Comparison of ENCODE assay signal across 11 mouse cellular contexts in the genomic region with DNA sequence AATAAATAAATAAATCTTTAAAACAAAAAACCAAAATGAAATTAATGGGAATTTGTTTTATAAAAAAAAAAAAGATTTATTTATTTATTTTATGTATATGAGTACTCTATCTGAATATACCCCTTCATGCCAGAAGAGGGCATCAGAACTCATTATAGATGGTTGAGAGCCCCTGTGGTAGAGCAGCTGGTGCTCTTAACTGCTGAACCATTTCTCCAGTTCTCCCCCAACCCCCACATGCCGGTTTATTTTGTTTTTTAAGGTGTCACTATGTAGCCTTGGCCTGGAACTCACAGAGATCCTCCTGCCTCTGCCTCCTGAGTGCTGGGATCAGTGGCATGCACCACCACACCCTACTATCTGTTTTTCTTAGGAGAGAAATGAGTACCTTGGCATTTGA. TPM values are rescaled to one million over a fixed set of nuclear protein-coding genes. Genes with fewer than 3 reads are reported as not detected.
DNase-seq lines count a peak whose midpoint lies in the region; ATAC-seq and TF ChIP-seq lines count a peak whose summit lies in the region.
"Had no signal": no experiment of that assay in that cellular context is flagged by ENCODE, and none has a peak within 500 bp of the region (broad histone marks: within the 10 kb centered on the region; RNA-seq: fewer than 3 reads in every experiment).

No protein-coding gene starts in this region.

- H3K4me3 ChIP-seq in forebrain, embryonic 14.5 days (ENCODE audit: low read depth, low read length): no peak overlapping the region
- H3K4me3 ChIP-seq in forebrain, embryonic 12.5 days (replicated peaks): no peak overlapping the region
- H3K4me3 ChIP-seq in lung, postnatal 0 days (ENCODE audit: low read depth, low read length): no peak overlapping the region
- H3K4me3 ChIP-seq: limb, embryonic 15.5 days had no signal

- no peak for TF ChIP-seq EP300 in lung, postnatal 0 days (IDR thresholded peaks at IDR 0.05)

- no peaks in the 10 kb centered on the region for H3K9me3 ChIP-seq in forebrain, embryonic 14.5 days (replicated peaks; ENCODE audit: control insufficient read depth, low read length)
- no peaks in the 10 kb centered on the region for H3K9me3 ChIP-seq in forebrain, embryonic 12.5 days
- no peaks in the 10 kb centered on the region for H3K9me3 ChIP-seq in lung, postnatal 0 days (ENCODE audit: low read length)
- H3K9me3 ChIP-seq: limb, embryonic 15.5 days had no signal

- no peaks in the 10 kb centered on the region for H3K27me3 ChIP-seq in forebrain, embryonic 14.5 days (replicated peaks; ENCODE audit: control insufficient read depth, insufficient read depth, low read length)
- no peaks in the 10 kb centered on the region for H3K27me3 ChIP-seq in forebrain, embryonic 12.5 days
- no peaks in the 10 kb centered on the region for H3K27me3 ChIP-seq in lung, postnatal 0 days (replicated peaks; ENCODE audit: insufficient read depth, low read length)
- H3K27me3 ChIP-seq: limb, embryonic 15.5 days had no signal

- H3K36me3 ChIP-seq in forebrain, embryonic 14.5 days (ENCODE audit: control insufficient read depth, insufficient read depth, low read length): no peaks in the 10 kb centered on the region
- peaks cover 2% of the 10 kb centered on the region; the same call in 1 of the 2 replicates for H3K36me3 ChIP-seq in forebrain, embryonic 12.5 days (replicated peaks)
- H3K36me3 ChIP-seq in lung, postnatal 0 days (ENCODE audit: insufficient read depth, low read length): no peaks in the 10 kb centered on the region

- no peak overlapping the region for H3K4me2 ChIP-seq in forebrain, embryonic 14.5 days (ENCODE audit: low read length)
- no peak overlapping the region for H3K4me2 ChIP-seq in forebrain, embryonic 12.5 days
- H3K4me2 ChIP-seq in lung, postnatal 0 days (replicated peaks; ENCODE audit: low read depth, low read length): no peak overlapping the region
- H3K4me2 ChIP-seq: limb, embryonic 15.5 days had no signal

- TF ChIP-seq CTCF in lung, postnatal 0 days (IDR thresholded peaks at IDR 0.05): peak; percentile 40

- H3K9ac ChIP-seq in forebrain, embryonic 14.5 days (ENCODE audit: low read length): no peak overlapping the region
- no peak overlapping the region for H3K9ac ChIP-seq in forebrain, embryonic 12.5 days
- H3K9ac ChIP-seq in lung, postnatal 0 days (replicated peaks; ENCODE audit: low read depth): no peak overlapping the region
- H3K9ac ChIP-seq: limb, embryonic 15.5 days had no signal

- 43% methylated on average over 1 of the region's 1 CpGs for WGBS in forebrain, embryonic 14.5 days
- WGBS in forebrain, embryonic 12.5 days: 39% methylated on average over 1 of the region's 1 CpGs
- WGBS in lung, postnatal 0 days: 43% methylated on average over 1 of the region's 1 CpGs

- H3K4me1 ChIP-seq in forebrain, embryonic 14.5 days (ENCODE audit: control insufficient read depth, insufficient read depth, low read length): peaks cover 11% of the 10 kb centered on the region
- H3K4me1 ChIP-seq in forebrain, embryonic 12.5 days: peaks cover 17% of the 10 kb centered on the region
- 0 out of 2 replicates have a peak, but pooled peaks cover 3% of the 10 kb centered on the region for H3K4me1 ChIP-seq in lung, postnatal 0 days (ENCODE audit: insufficient read depth, low read depth, low read length)

- DNase-seq in forebrain, embryonic 14.5 days (ENCODE audit: low spot score): peak; percentile 45
- DNase-seq in lung, postnatal 0 days (ENCODE audit: low spot score): peak; percentile 61
- DNase-seq in lung, postnatal 4 days: no peak
- peak; percentile 56 for DNase-seq in CD4-positive helper T cell, adult 2 months (ENCODE audit: low read depth, low spot score)
- peak; percentile 61 for DNase-seq in induced T-regulatory cell, adult 2 months (ENCODE audit: low read depth)
- no peak for DNase-seq in heart, postnatal 10 days
- DNase-seq in adrenal gland, postnatal 4 days (ENCODE audit: low spot score in 2 of 2): no peak
- DNase-seq: cerebellum, postnatal 36 days; kidney, adult 18-20 months had no signal

- ATAC-seq in forebrain, embryonic 14.5 days: no peak
- no peak for ATAC-seq in forebrain, embryonic 12.5 days (ENCODE audit: low FRiP score)
- ATAC-seq in lung, postnatal 0 days: no peak

- intact Hi-C loops in heart, postnatal 10 days (cut with DNase I): loop anchor here (5.0 kb wide), 1 partner anchor 129 kb away; a partner anchor contains a TSS

- H3K27ac ChIP-seq in forebrain, embryonic 14.5 days (ENCODE audit: low read depth, low read length): no peak overlapping the region
- no peak overlapping the region for H3K27ac ChIP-seq in forebrain, embryonic 12.5 days
- no peak overlapping the region for H3K27ac ChIP-seq in lung, postnatal 0 days (ENCODE audit: low read length)
- H3K27ac ChIP-seq: limb, embryonic 15.5 days had no signal

RNA-seq across cellular contexts. Expression of a gene that starts 1.8 kb away (rescaled TPM):
- 29.7 and 34.6 TPM in 2 replicates for polyA plus RNA-seq in forebrain, embryonic 14.5 days (2014; fragmentation: Nextera tagmentation; extraction: Ambion mirVana)
- polyA plus RNA-seq in forebrain, embryonic 12.5 days (2016; fragmentation: Nextera tagmentation; extraction: Ambion mirVana): 35.1 and 40.2 TPM in 2 replicates
- polyA plus RNA-seq in lung, postnatal 0 days (2015; fragmentation: Nextera tagmentation; extraction: Ambion mirVana): 11.3 and 12.6 TPM in 2 replicates
- 10 to 100 TPM; 12.0 to 14.2 TPM for total RNA-seq in heart, postnatal 10 days (2021)
- total RNA-seq in adrenal gland, postnatal 4 days (2021): 10 to 100 TPM; 23.7 to 23.9 TPM

RNA-seq across cellular contexts. Expression of a gene that starts 19.9 kb away (rescaled TPM):
- polyA plus RNA-seq in forebrain, embryonic 14.5 days (2014; fragmentation: Nextera tagmentation; extraction: Ambion mirVana): 1.8 and 2.1 TPM in 2 replicates
- 2.9 and 3.2 TPM in 2 replicates for polyA plus RNA-seq in forebrain, embryonic 12.5 days (2016; fragmentation: Nextera tagmentation; extraction: Ambion mirVana)
- 4.1 and 5.1 TPM in 2 replicates for polyA plus RNA-seq in lung, postnatal 0 days (2015; fragmentation: Nextera tagmentation; extraction: Ambion mirVana)
- 10 to 100 TPM; 50.6 to 51.0 TPM for total RNA-seq in heart, postnatal 10 days (2021)
- 100 to 1,000 TPM; 109 to 117 TPM for total RNA-seq in adrenal gland, postnatal 4 days (2021)

Comparison
In these comparisons a context has a peak if more than half of its experiments do, and no peak if none do; other contexts are left out.
1. DNase-seq: peak in forebrain, embryonic 14.5 days (single experiment), lung, postnatal 0 days (single experiment), CD4-positive helper T cell, adult 2 months (single experiment) and induced T-regulatory cell, adult 2 months (single experiment); none in lung, postnatal 4 days (0 of 2), heart, postnatal 10 days (0 of 2) and adrenal gland, postnatal 4 days (0 of 2).